Mouse (Mus musculus) erythroblast, embryonic 14.5 days (primary cell): ENCODE data around the gene Axin2.

Source experiments
- GATA1 ChIP-seq: IDR thresholded peaks from 2 replicates; pipeline ENCODE4 v1.6.1; 2012; ENCODE audit warnings: low read length, inconsistent platforms, mixed read lengths
- TAL1 ChIP-seq: IDR thresholded peaks from 3 replicates; pipeline ENCODE4 v1.6.1; 2012; ENCODE audit warnings: low read length, inconsistent platforms, mixed read lengths

GRCm38 (mm10) chr11:108930612-108931011 lies 10.5 kb downstream of the Axin2 start:
- no peak for TF ChIP-seq TAL1
- no peak for TF ChIP-seq GATA1
